Mouse (Mus musculus): ENCODE data around the gene Olfr45. TPM values are rescaled to one million over a fixed set of nuclear protein-coding genes. Genes with fewer than 3 reads are reported as not detected.
"Not testable (repeated sequence)": the region's sequence is repeated elsewhere in the genome, so short reads cannot be mapped to it uniquely, and the experiment has no call there.

Gene Olfr45
- not detected for total RNA-seq (2021)
- long read RNA-seq, experiment 1: 0 reads
- long read RNA-seq, experiment 2: 0 reads

- intact Hi-C loops (cut with DNase I): no loop called here
- DNase-seq (ENCODE audit: low spot score in 2 of 2): no peak
Measured at GRCm38 (mm10) chr7:140681651-140682050, at the start of gene Olfr45. Gene Olfr45, plus strand, starts transcription at chr7:140681951.

- intact Hi-C loops (cut with DNase I): no loop called here
- no peak for DNase-seq (ENCODE audit: low spot score in 2 of 2)
Measured at GRCm38 (mm10) chr7:140646152-140646551, 35.6 kb upstream of the Olfr45 start, which contains the start of gene Olfr53. Gene Olfr53, plus strand, starts transcription at chr7:140646452.

- intact Hi-C loops (cut with DNase I): no loop called here
- no peak for DNase-seq (ENCODE audit: low spot score in 2 of 2)
Measured at GRCm38 (mm10) chr7:140659630-140660029, 22.1 kb upstream of the Olfr45 start, which contains the start of gene Olfr539. Gene Olfr539, plus strand, starts transcription at chr7:140659930.

GRCm38 (mm10) chr7:140670693-140671092 is 11.1 kb upstream of the Olfr45 start:
- intact Hi-C loops (cut with DNase I); DNase-seq (ENCODE audit: low spot score in 2 of 2): not testable (repeated sequence)

- intact Hi-C loops (cut with DNase I): no loop called here
- DNase-seq (ENCODE audit: low spot score in 2 of 2): no peak
Measured at GRCm38 (mm10) chr7:140675863-140676262, 5.9 kb upstream of the Olfr45 start.

- intact Hi-C loops (cut with DNase I); DNase-seq (ENCODE audit: low spot score in 2 of 2): not testable (repeated sequence)
Measured at GRCm38 (mm10) chr7:140679591-140679990, 2.2 kb upstream of the Olfr45 start.

- intact Hi-C loops (cut with DNase I): no loop called here
- DNase-seq (ENCODE audit: low spot score in 2 of 2): no peak
Measured at GRCm38 (mm10) chr7:140696967-140697366, 15.2 kb downstream of the Olfr45 start, which contains the start of gene Olfr541. Gene Olfr541, plus strand, starts transcription at chr7:140697267.

- no peak for DNase-seq (ENCODE audit: low spot score in 2 of 2)
- intact Hi-C loops (cut with DNase I): no loop called here
Measured at GRCm38 (mm10) chr7:140706348-140706747, 24.6 kb downstream of the Olfr45 start.

- no peak for DNase-seq (ENCODE audit: low spot score in 2 of 2)
- intact Hi-C loops (cut with DNase I): no loop called here
Measured at GRCm38 (mm10) chr7:140707536-140708284, 26.0 kb downstream of the Olfr45 start.

- intact Hi-C loops (cut with DNase I): no loop called here
- no peak for DNase-seq (ENCODE audit: low spot score in 2 of 2)
Measured at GRCm38 (mm10) chr7:140717155-140718055, 35.7 kb downstream of the Olfr45 start.

- intact Hi-C loops (cut with DNase I): no loop called here
- DNase-seq (ENCODE audit: low spot score in 2 of 2): no peak
Measured at GRCm38 (mm10) chr7:140721095-140721494, 39.3 kb downstream of the Olfr45 start.

GRCm38 (mm10) chr7:140725558-140725957 is 43.8 kb downstream of the Olfr45 start:
- DNase-seq (ENCODE audit: low spot score in 2 of 2): no peak
- intact Hi-C loops (cut with DNase I): no loop called here

- intact Hi-C loops (cut with DNase I): no loop called here
- peak in 1 of 2 experiments; percentile 6 for DNase-seq (ENCODE audit: low spot score in 2 of 2)
Measured at GRCm38 (mm10) chr7:140733162-140733561, 51.4 kb downstream of the Olfr45 start.

Other genes starting within 250 kb of the Olfr45 start
- not detected for gene Olfr533, start 218.6 kb upstream of the Olfr45 start, total RNA-seq (2021)
- not detected for gene Olfr535, start 197.7 kb upstream of the Olfr45 start, total RNA-seq (2021)
- not detected for gene Olfr536, start 174.6 kb upstream of the Olfr45 start, total RNA-seq (2021)
- gene Olfr538, start 114.1 kb upstream of the Olfr45 start, total RNA-seq (2021): not detected
- gene Olfr46, start 80.7 kb upstream of the Olfr45 start, total RNA-seq (2021): under 1 TPM in 1 of 2 experiments, not detected in 1; 0.04 TPM
- gene Olfr61, start 53.0 kb upstream of the Olfr45 start, total RNA-seq (2021): not detected
- not detected for gene Olfr53, start 35.5 kb upstream of the Olfr45 start, total RNA-seq (2021)
- gene Olfr539, start 22.0 kb upstream of the Olfr45 start, total RNA-seq (2021): under 1 TPM; 0.06 to 0.07 TPM
- gene Olfr541, start 15.3 kb downstream of the Olfr45 start, total RNA-seq (2021): not detected
- not detected for gene Cyp2e1, start 81.8 kb downstream of the Olfr45 start, total RNA-seq (2021)
- gene Syce1, start 105.9 kb downstream of the Olfr45 start, total RNA-seq (2021): under 1 TPM; 0.24 to 0.38 TPM
- 10 to 100 TPM; 15.3 to 16.3 TPM for gene Zfp941, start 140.2 kb downstream of the Olfr45 start, total RNA-seq (2021)
- 1 to 10 TPM; 1.1 to 1.5 TPM for gene Urah, start 153.1 kb downstream of the Olfr45 start, total RNA-seq (2021)
- gene Scgb1c1, start 163.6 kb downstream of the Olfr45 start, total RNA-seq (2021): not detected
- not detected for gene Odf3, start 165.9 kb downstream of the Olfr45 start, total RNA-seq (2021)
- gene Gm45785, start 174.4 kb downstream of the Olfr45 start, total RNA-seq (2021): under 1 TPM; 0.93 to 0.99 TPM
- 10 to 100 TPM; 77.1 to 81.7 TPM for gene Ric8a, start 175.0 kb downstream of the Olfr45 start, total RNA-seq (2021)
- 10 to 100 TPM; 25.4 to 27.2 TPM for gene Bet1l, start 175.6 kb downstream of the Olfr45 start, total RNA-seq (2021)
- 100 to 1,000 TPM; 128 to 133 TPM for gene Psmd13, start 200.0 kb downstream of the Olfr45 start, total RNA-seq (2021)
- 10 to 100 TPM; 66.2 to 67.2 TPM for gene Sirt3, start 200.4 kb downstream of the Olfr45 start, total RNA-seq (2021)
- gene Cox8b, start 218.5 kb downstream of the Olfr45 start, total RNA-seq (2021): 1 to 10 TPM in 1 of 2 experiments, not detected in 1; 1.6 TPM
- under 1 TPM; 0.36 to 0.37 TPM for gene Nlrp6, start 239.0 kb downstream of the Olfr45 start, total RNA-seq (2021)

All from left cerebral cortex, postnatal 14 days (tissue).